In the genomic region with DNA sequence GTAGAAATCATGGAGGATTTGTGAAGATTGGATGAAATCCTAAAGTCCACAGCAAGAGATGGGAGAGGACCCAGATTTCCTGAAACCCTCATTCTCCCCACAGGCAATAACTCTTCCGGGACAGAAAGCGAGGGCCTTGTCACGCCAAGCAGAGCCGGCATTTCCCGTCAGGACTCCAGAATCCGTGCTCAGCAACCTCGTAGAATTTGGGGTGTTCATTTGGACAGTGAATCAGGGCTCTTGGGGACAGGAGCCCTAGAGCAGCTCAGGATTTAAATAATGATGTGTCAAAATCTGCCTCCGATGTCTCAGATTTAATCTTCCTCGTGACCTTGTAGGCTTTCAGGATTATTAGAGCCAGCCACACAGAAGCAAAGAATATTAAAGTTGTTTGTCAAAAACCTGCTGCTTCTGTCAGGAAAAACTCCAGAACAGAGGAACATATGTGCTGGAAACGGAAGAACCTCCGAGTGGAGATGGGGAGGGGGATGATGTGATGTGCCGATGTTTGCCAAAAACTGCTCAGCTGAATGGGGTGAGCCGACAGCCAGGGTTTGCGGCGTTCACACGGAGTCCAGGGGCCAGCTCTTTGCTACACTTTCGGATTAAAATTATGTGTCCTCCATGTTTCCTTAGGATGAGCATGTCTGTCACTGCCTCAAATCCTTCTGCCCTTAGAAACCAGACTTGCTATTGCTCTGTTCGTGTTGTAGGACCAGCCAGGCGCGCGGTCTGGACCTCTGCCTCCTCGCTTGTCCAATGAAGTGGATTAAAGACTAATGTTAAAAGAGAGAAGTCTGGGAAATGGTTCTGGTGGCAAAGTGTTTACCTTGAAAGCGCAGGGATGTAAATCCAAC, we compare ENCODE assay signal across 13 mouse cellular contexts.
A peak's percentile ranks its signal among the peaks of the same experiment; 100 is the strongest.
DNase-seq lines count a peak whose midpoint lies in the region; ATAC-seq lines count a peak whose summit lies in the region.
"Had no signal": no experiment of that assay in that cellular context is flagged by ENCODE, and none has a peak within 500 bp of the region (broad histone marks: within the 10 kb centered on the region; RNA-seq: fewer than 3 reads in every experiment).

No protein-coding gene starts in this region.

- WGBS in kidney, embryonic 16.5 days: 71% methylated on average over 23 of the region's 23 CpGs

- no peaks in the 10 kb centered on the region for H3K9me3 ChIP-seq in kidney, embryonic 16.5 days (ENCODE audit: low read length)

- H3K4me2 ChIP-seq in kidney, embryonic 16.5 days (replicated peaks; ENCODE audit: low read depth, low read length): no peak overlapping the region

- no peaks in the 10 kb centered on the region for H3K27me3 ChIP-seq in kidney, embryonic 16.5 days (ENCODE audit: insufficient read depth, low read length)
- H3K27me3 ChIP-seq: megakaryocyte, embryonic 14.5 days had no signal

- H3K36me3 ChIP-seq in kidney, embryonic 16.5 days (ENCODE audit: insufficient read depth, low read length): no peaks in the 10 kb centered on the region

- H3K4me3 ChIP-seq in kidney, embryonic 16.5 days (ENCODE audit: low read length): no peak overlapping the region
- H3K4me3 ChIP-seq: megakaryocyte, embryonic 14.5 days had no signal

- ATAC-seq in kidney, embryonic 16.5 days (ENCODE audit: low FRiP score, low TSS enrichment): no peak
- no peak for ATAC-seq in megakaryocyte-erythroid progenitor cell, adult 5-6 weeks (replicated peaks; ENCODE audit: low FRiP score, low TSS enrichment, poor library complexity, severe bottlenecking)

- no peak overlapping the region for H3K9ac ChIP-seq in kidney, embryonic 16.5 days (replicated peaks; ENCODE audit: low read length)

- H3K4me1 ChIP-seq in kidney, embryonic 16.5 days (ENCODE audit: insufficient read depth, low read length): peaks cover 10% of the 10 kb centered on the region
- H3K4me1 ChIP-seq: megakaryocyte, embryonic 14.5 days had no signal

- DNase-seq in cerebellum, adult 8-10 months: peak; percentile 7
- DNase-seq in cerebellum, adult 9-10 months: no peak
- DNase-seq in kidney, postnatal 10 days: peak; percentile 16
- DNase-seq in right cerebral cortex, postnatal 10 days (ENCODE audit: low spot score in 2 of 2): peak; percentile 61 to 69
- no peak for DNase-seq in right cerebral cortex, postnatal 4 days
- DNase-seq in urinary bladder, postnatal 36 days (ENCODE audit: low spot score in 2 of 2): no peak
- DNase-seq: heart, adult 18-20 months; heart, postnatal 10 days; kidney, postnatal 25 days; thymus, postnatal 14 days had no signal

- no peak overlapping the region for H3K27ac ChIP-seq in kidney, embryonic 16.5 days (ENCODE audit: low read length)

Comparison
In these comparisons a context has a peak if more than half of its experiments do, and no peak if none do; other contexts are left out.
1. DNase-seq: peak in cerebellum, adult 8-10 months (single experiment), kidney, postnatal 10 days (single experiment) and right cerebral cortex, postnatal 10 days (2 of 2); none in cerebellum, adult 9-10 months (single experiment), right cerebral cortex, postnatal 4 days (single experiment) and urinary bladder, postnatal 36 days (0 of 2).